Mouse (Mus musculus) large intestine, adult 2 months (tissue): ENCODE measurements around the gene Prr23a1. TPM values are rescaled to one million over a fixed set of nuclear protein-coding genes. Genes with fewer than 3 reads are reported as not detected.

Experiments
- polyA plus RNA-seq: library from polyadenylated mRNA; depleted of rRNA; stranded (reverse); fragments of >200 nt; gene quantifications from 2 replicates; pipeline ENCODE4 v1.2.3, GENCODE M21; 2012; rRNA removed

The Prr23a1 gene
- polyA plus RNA-seq, 1 experiment: not detected

Other genes starting within 250 kb of the Prr23a1 start
- 15.6 and 19.2 TPM in 2 replicates for gene Mrps22, start 240.8 kb upstream of the Prr23a1 start, polyA plus RNA-seq
- not detected in 2 replicates for gene Prr23a2, start 14.0 kb downstream of the Prr23a1 start, polyA plus RNA-seq
- gene Prr23a3, start 22.3 kb downstream of the Prr23a1 start, polyA plus RNA-seq: not detected in 2 replicates
- gene 7420426K07Rik, start 60.6 kb downstream of the Prr23a1 start, polyA plus RNA-seq: not detected in 2 replicates
- gene Foxl2, start 112.8 kb downstream of the Prr23a1 start, polyA plus RNA-seq: not detected in 2 replicates
- gene Faim, start 143.9 kb downstream of the Prr23a1 start, polyA plus RNA-seq: 1.7 and 2.8 TPM in 2 replicates
- 298 and 304 TPM in 2 replicates for gene Gm1123, start 193.2 kb downstream of the Prr23a1 start, polyA plus RNA-seq